ENCODE assay signal across 22 mouse cellular contexts in the genomic region with DNA sequence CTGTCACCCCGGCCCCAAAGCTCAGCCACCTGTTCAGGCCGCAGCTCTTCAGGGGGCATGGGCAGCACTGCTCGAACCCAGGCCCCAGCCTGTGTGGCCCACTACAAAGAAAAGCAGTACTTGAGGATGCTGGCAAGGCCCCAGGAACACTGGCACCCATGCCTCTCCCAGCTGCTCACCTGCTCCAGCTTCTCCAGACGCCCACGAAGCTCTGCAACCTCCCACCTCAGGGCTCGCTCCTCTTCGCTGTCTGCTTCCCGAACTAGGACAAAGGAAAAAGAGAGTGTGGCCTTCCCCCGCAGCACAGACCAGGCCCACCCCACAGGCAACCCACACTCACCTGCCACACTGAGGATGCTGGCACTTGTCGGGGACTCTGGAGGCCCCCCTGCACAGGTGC. TPM values are rescaled to one million over a fixed set of nuclear protein-coding genes. Genes with fewer than 3 reads are reported as not detected.
DNase-seq lines count a peak whose midpoint lies in the region; ATAC-seq and TF ChIP-seq lines count a peak whose summit lies in the region.
"Had no signal": no experiment of that assay in that cellular context is flagged by ENCODE, and none has a peak within 500 bp of the region (broad histone marks: within the 10 kb centered on the region; RNA-seq: fewer than 3 reads in every experiment).

No protein-coding gene starts in this region.

- H3K9me3 ChIP-seq in forebrain, embryonic 15.5 days = no peaks in the 10 kb centered on the region
- H3K9me3 ChIP-seq in forebrain, embryonic 14.5 days (replicated peaks; ENCODE audit: control insufficient read depth, low read length) = no peaks in the 10 kb centered on the region
- H3K9me3 ChIP-seq in liver, embryonic 12.5 days (replicated peaks) = no peaks in the 10 kb centered on the region
- no peaks in the 10 kb centered on the region for H3K9me3 ChIP-seq in liver, embryonic 14.5 days (ENCODE audit: control insufficient read depth, low read length)
- H3K9me3 ChIP-seq: forebrain, embryonic 10.5 days; heart, embryonic 12.5 days had no signal

- H3K4me1 ChIP-seq in forebrain, embryonic 15.5 days = peaks cover under 1% of the 10 kb centered on the region
- no peaks in the 10 kb centered on the region for H3K4me1 ChIP-seq in forebrain, embryonic 14.5 days (ENCODE audit: control insufficient read depth, insufficient read depth, low read length)
- H3K4me1 ChIP-seq in liver, embryonic 12.5 days = peaks cover 33% of the 10 kb centered on the region
- no peaks in the 10 kb centered on the region; a peak in 1 of 4 replicates for H3K4me1 ChIP-seq in liver, embryonic 14.5 days (replicated peaks; ENCODE audit: control insufficient read depth in 2 of 2, insufficient read depth in 2 of 2, low read length in 1 of 2)

- no peak for DNase-seq in forebrain, embryonic 14.5 days (ENCODE audit: low spot score)
- DNase-seq in liver = no peak
- peak; percentile 68 for DNase-seq in brain, adult 2 months (ENCODE audit: low read depth, low spot score)
- DNase-seq in liver, embryonic 14.5 days (ENCODE audit: low read depth in 3 of 3, low spot score in 3 of 3) = no peak
- DNase-seq: adrenal gland, postnatal 25 days; cerebellum, adult 9-10 months; gastrocnemius, adult 2 months; heart, postnatal 10 days; kidney, adult 18-20 months; kidney, postnatal 4 days; layer of hippocampus, adult 9-11 months; left cerebral cortex, postnatal 4 days; right cerebral cortex, postnatal 25 days; spleen, adult 18-20 months; thymus, postnatal 25 days had no signal

- no peak overlapping the region for H3K9ac ChIP-seq in forebrain, embryonic 15.5 days (replicated peaks)
- no peak overlapping the region for H3K9ac ChIP-seq in forebrain, embryonic 14.5 days (ENCODE audit: low read length)
- no peak overlapping the region; the same call in 1 of the 2 replicates for H3K9ac ChIP-seq in liver, embryonic 12.5 days
- H3K9ac ChIP-seq in liver, embryonic 14.5 days (replicated peaks) = no peak overlapping the region; the same call in 1 of the 2 replicates
- H3K9ac ChIP-seq: heart, embryonic 12.5 days had no signal

- TF ChIP-seq EP300 in liver, embryonic 14.5 days (IDR thresholded peaks at IDR 0.05; ENCODE audit: low read depth) = no peak

- 88% methylated on average over 10 of the region's 10 CpGs for WGBS in forebrain, embryonic 15.5 days
- WGBS in forebrain, embryonic 14.5 days = 84% methylated on average over 10 of the region's 10 CpGs
- 84% methylated on average over 10 of the region's 10 CpGs for WGBS in liver, embryonic 12.5 days (ENCODE audit: insufficient replicate concordance)
- 80% methylated on average over 10 of the region's 10 CpGs for WGBS in liver, embryonic 14.5 days (ENCODE audit: insufficient replicate concordance)

- H3K36me3 ChIP-seq in forebrain, embryonic 15.5 days = peaks cover 55% of the 10 kb centered on the region
- peaks cover 71% of the 10 kb centered on the region for H3K36me3 ChIP-seq in forebrain, embryonic 14.5 days (ENCODE audit: control insufficient read depth, insufficient read depth, low read length)
- H3K36me3 ChIP-seq in liver, embryonic 12.5 days = peaks cover 72% of the 10 kb centered on the region
- peaks cover 3% of the 10 kb centered on the region; the same call in 1 of the 2 replicates for H3K36me3 ChIP-seq in liver, embryonic 14.5 days (replicated peaks; ENCODE audit: control insufficient read depth, insufficient read depth, low read depth)

- 0 out of 2 replicates have a peak, but pooled peaks have one; percentile 1 for ATAC-seq in forebrain, embryonic 15.5 days (replicated peaks)
- no peak for ATAC-seq in forebrain, embryonic 14.5 days
- no peak for ATAC-seq in liver, embryonic 12.5 days
- no peak for ATAC-seq in liver, embryonic 14.5 days (ENCODE audit: insufficient read depth)
- no peak for ATAC-seq in granulocyte monocyte progenitor cell, adult 5-6 weeks (replicated peaks; ENCODE audit: poor library complexity, severe bottlenecking)
- ATAC-seq: inflammation-experienced regulatory T-cells, adult 6 months had no signal

- no peaks in the 10 kb centered on the region for H3K27me3 ChIP-seq in forebrain, embryonic 15.5 days
- H3K27me3 ChIP-seq in forebrain, embryonic 14.5 days (replicated peaks; ENCODE audit: control insufficient read depth, insufficient read depth, low read length) = no peaks in the 10 kb centered on the region
- no peaks in the 10 kb centered on the region for H3K27me3 ChIP-seq in liver, embryonic 12.5 days (replicated peaks)
- no peaks in the 10 kb centered on the region for H3K27me3 ChIP-seq in liver, embryonic 14.5 days (ENCODE audit: control insufficient read depth, insufficient read depth, low read length)
- H3K27me3 ChIP-seq: heart, embryonic 12.5 days had no signal

- no peak overlapping the region for H3K4me3 ChIP-seq in forebrain, embryonic 15.5 days
- H3K4me3 ChIP-seq in forebrain, embryonic 14.5 days (ENCODE audit: low read depth, low read length) = no peak overlapping the region
- H3K4me3 ChIP-seq in liver, embryonic 12.5 days = no peak overlapping the region
- H3K4me3 ChIP-seq in liver, embryonic 14.5 days (ENCODE audit: insufficient read depth in 1 of 2, low read depth in 2 of 2, low read length in 2 of 2) = no peak overlapping the region
- H3K4me3 ChIP-seq: forebrain, embryonic 10.5 days; gastrocnemius, adult 2 months; heart, embryonic 12.5 days had no signal

- H3K4me2 ChIP-seq in forebrain, embryonic 15.5 days (replicated peaks) = no peak overlapping the region
- no peak overlapping the region for H3K4me2 ChIP-seq in forebrain, embryonic 14.5 days (ENCODE audit: low read length)
- no peak overlapping the region for H3K4me2 ChIP-seq in liver, embryonic 12.5 days
- no peak overlapping the region for H3K4me2 ChIP-seq in liver, embryonic 14.5 days (ENCODE audit: low read depth)
- H3K4me2 ChIP-seq: heart, embryonic 12.5 days had no signal

- no peak for TF ChIP-seq CTCF in liver, embryonic 14.5 days (IDR thresholded peaks at IDR 0.05; ENCODE audit: low read depth)

- H3K27ac ChIP-seq in forebrain, embryonic 15.5 days (replicated peaks) = no peak overlapping the region
- H3K27ac ChIP-seq in forebrain, embryonic 14.5 days (ENCODE audit: low read depth, low read length) = no peak overlapping the region
- peak overlapping the region; percentile 38 for H3K27ac ChIP-seq in liver, embryonic 12.5 days
- H3K27ac ChIP-seq in liver, embryonic 14.5 days = peak overlapping the region; percentile 8; the same call in 1 of the 2 replicates
- H3K27ac ChIP-seq: forebrain, embryonic 10.5 days; gastrocnemius, adult 2 months had no signal

RNA-seq across cellular contexts. Expression of gene Egfl8, which starts 1.9 kb away (rescaled TPM):
- 6.1 and 7.4 TPM in 2 replicates for polyA plus RNA-seq in forebrain, embryonic 15.5 days (2015; fragmentation: Nextera tagmentation; extraction: Ambion mirVana)
- 7.6 and 8.7 TPM in 2 replicates for polyA plus RNA-seq in forebrain, embryonic 14.5 days (2014; fragmentation: Nextera tagmentation; extraction: Ambion mirVana)
- polyA plus RNA-seq in liver, embryonic 12.5 days (2016; fragmentation: Nextera tagmentation; extraction: Ambion mirVana) = 0.45 and 0.50 TPM in 2 replicates
- 0.39 and 0.40 TPM in 2 replicates for polyA plus RNA-seq in liver, embryonic 14.5 days (2012; rRNA removed)
- polyA plus RNA-seq in liver, embryonic 14.5 days (2014; fragmentation: Nextera tagmentation; extraction: Ambion mirVana) = 0.10 and 0.27 TPM in 2 replicates
- 2.1 TPM in 1 of 2 replicates, not detected in the other for total RNA-seq in granulocyte monocyte progenitor cell, adult 5-6 weeks (2014; fragmentation: Nextera tagmentation)
- total RNA-seq in granulocyte monocyte progenitor cell, adult 5-6 weeks (2017) = not detected in 2 replicates

RNA-seq across cellular contexts. Expression of gene Agpat1, which starts 9.8 kb away (rescaled TPM):
- polyA plus RNA-seq in forebrain, embryonic 15.5 days (2015; fragmentation: Nextera tagmentation; extraction: Ambion mirVana) = 89.2 and 91.1 TPM in 2 replicates
- 88.6 and 106 TPM in 2 replicates for polyA plus RNA-seq in forebrain, embryonic 14.5 days (2014; fragmentation: Nextera tagmentation; extraction: Ambion mirVana)
- polyA plus RNA-seq in liver, embryonic 12.5 days (2016; fragmentation: Nextera tagmentation; extraction: Ambion mirVana) = 31.2 and 31.7 TPM in 2 replicates
- polyA plus RNA-seq in liver, embryonic 14.5 days (2012; rRNA removed) = 35.9 and 45.5 TPM in 2 replicates
- 19.0 and 21.4 TPM in 2 replicates for polyA plus RNA-seq in liver, embryonic 14.5 days (2014; fragmentation: Nextera tagmentation; extraction: Ambion mirVana)
- 36.6 and 50.1 TPM in 2 replicates for total RNA-seq in granulocyte monocyte progenitor cell, adult 5-6 weeks (2014; fragmentation: Nextera tagmentation)
- 19.1 and 19.3 TPM in 2 replicates for total RNA-seq in granulocyte monocyte progenitor cell, adult 5-6 weeks (2017)

RNA-seq across cellular contexts. Expression of gene Rnf5, which starts 10.3 kb away (rescaled TPM):
- polyA plus RNA-seq in forebrain, embryonic 15.5 days (2015; fragmentation: Nextera tagmentation; extraction: Ambion mirVana) = 313 and 321 TPM in 2 replicates
- 222 TPM in 2 replicates for polyA plus RNA-seq in forebrain, embryonic 14.5 days (2014; fragmentation: Nextera tagmentation; extraction: Ambion mirVana)
- 94.8 and 101 TPM in 2 replicates for polyA plus RNA-seq in liver, embryonic 12.5 days (2016; fragmentation: Nextera tagmentation; extraction: Ambion mirVana)
- 51.5 and 61.2 TPM in 2 replicates for polyA plus RNA-seq in liver, embryonic 14.5 days (2012; rRNA removed)
- 59.6 and 66.4 TPM in 2 replicates for polyA plus RNA-seq in liver, embryonic 14.5 days (2014; fragmentation: Nextera tagmentation; extraction: Ambion mirVana)
- 52.2 and 64.9 TPM in 2 replicates for total RNA-seq in granulocyte monocyte progenitor cell, adult 5-6 weeks (2014; fragmentation: Nextera tagmentation)
- 13.8 and 15.2 TPM in 2 replicates for total RNA-seq in granulocyte monocyte progenitor cell, adult 5-6 weeks (2017)

RNA-seq across cellular contexts. Expression of gene Ppt2, which starts 14.5 kb away (rescaled TPM):
- polyA plus RNA-seq in forebrain, embryonic 15.5 days (2015; fragmentation: Nextera tagmentation; extraction: Ambion mirVana) = 17.2 and 18.2 TPM in 2 replicates
- 23.8 and 24.6 TPM in 2 replicates for polyA plus RNA-seq in forebrain, embryonic 14.5 days (2014; fragmentation: Nextera tagmentation; extraction: Ambion mirVana)
- 13.7 and 13.9 TPM in 2 replicates for polyA plus RNA-seq in liver, embryonic 12.5 days (2016; fragmentation: Nextera tagmentation; extraction: Ambion mirVana)
- 10.4 and 11.6 TPM in 2 replicates for polyA plus RNA-seq in liver, embryonic 14.5 days (2012; rRNA removed)
- 10.5 and 12.9 TPM in 2 replicates for polyA plus RNA-seq in liver, embryonic 14.5 days (2014; fragmentation: Nextera tagmentation; extraction: Ambion mirVana)
- total RNA-seq in granulocyte monocyte progenitor cell, adult 5-6 weeks (2014; fragmentation: Nextera tagmentation) = 41.9 and 45.1 TPM in 2 replicates
- 20.4 and 23.3 TPM in 2 replicates for total RNA-seq in granulocyte monocyte progenitor cell, adult 5-6 weeks (2017)

RNA-seq across cellular contexts. Expression of gene Prrt1, which starts 15.5 kb away (rescaled TPM):
- 6.8 and 7.4 TPM in 2 replicates for polyA plus RNA-seq in forebrain, embryonic 15.5 days (2015; fragmentation: Nextera tagmentation; extraction: Ambion mirVana)
- polyA plus RNA-seq in forebrain, embryonic 14.5 days (2014; fragmentation: Nextera tagmentation; extraction: Ambion mirVana) = 5.0 and 5.5 TPM in 2 replicates
- not detected in 2 replicates for polyA plus RNA-seq in liver, embryonic 12.5 days (2016; fragmentation: Nextera tagmentation; extraction: Ambion mirVana)
- 0.04 and 0.11 TPM in 2 replicates for polyA plus RNA-seq in liver, embryonic 14.5 days (2012; rRNA removed)
- not detected in 2 replicates for polyA plus RNA-seq in liver, embryonic 14.5 days (2014; fragmentation: Nextera tagmentation; extraction: Ambion mirVana)
- 0.88 TPM in 1 of 2 replicates, not detected in the other for total RNA-seq in granulocyte monocyte progenitor cell, adult 5-6 weeks (2014; fragmentation: Nextera tagmentation)
- total RNA-seq in granulocyte monocyte progenitor cell, adult 5-6 weeks (2017) = not detected in 2 replicates
- total RNA-seq: liver, adult 2 months had no signal
- polyA plus RNA-seq: heart, embryonic 12.5 days had no signal

Comparison
In these comparisons a context has a peak if more than half of its experiments do, and no peak if none do; other contexts are left out.
1. H3K27ac ChIP-seq: peak in liver, embryonic 12.5 days (single experiment) and liver, embryonic 14.5 days (single experiment); none in forebrain, embryonic 15.5 days (single experiment) and forebrain, embryonic 14.5 days (single experiment).